Mouse (Mus musculus): Measurements from ENCODE around the gene Glipr2.

Glipr2 gene

GRCm38 (mm10) chr4:44004623-44005409 lies 47.6 kb downstream of the Glipr2 start:
- no peak for DNase-seq (ENCODE audit: low read depth)

GRCm38 (mm10) chr4:44010176-44010575 lies 53.0 kb downstream of the Glipr2 start:
- no peak for DNase-seq (ENCODE audit: low read depth)

GRCm38 (mm10) chr4:44010893-44011292 lies 53.7 kb downstream of the Glipr2 start:
- no peak for DNase-seq (ENCODE audit: low read depth)

- no peak for DNase-seq (ENCODE audit: low read depth)
Observed at GRCm38 (mm10) chr4:44011799-44012198, 54.6 kb downstream of the Glipr2 start.

- DNase-seq (ENCODE audit: low read depth), result peak; percentile 91
Observed at GRCm38 (mm10) chr4:44012376-44013367, 55.5 kb downstream of the Glipr2 start.

- DNase-seq (ENCODE audit: low read depth), result no peak
Observed at GRCm38 (mm10) chr4:44013391-44014070, 56.3 kb downstream of the Glipr2 start.

- no peak for DNase-seq (ENCODE audit: low read depth)
Observed at GRCm38 (mm10) chr4:44016071-44016470, 58.9 kb downstream of the Glipr2 start.

- DNase-seq (ENCODE audit: low read depth), result no peak
Observed at GRCm38 (mm10) chr4:44016791-44017190, 59.6 kb downstream of the Glipr2 start.

GRCm38 (mm10) chr4:44022323-44022722 lies 65.1 kb downstream of the Glipr2 start:
- no peak for DNase-seq (ENCODE audit: low read depth)

GRCm38 (mm10) chr4:44022766-44023165 lies 65.6 kb downstream of the Glipr2 start:
- no peak for DNase-seq (ENCODE audit: low read depth)

GRCm38 (mm10) chr4:44023681-44024080 lies 66.5 kb downstream of the Glipr2 start:
- DNase-seq (ENCODE audit: low read depth), result no peak

- no peak for DNase-seq (ENCODE audit: low read depth)
Observed at GRCm38 (mm10) chr4:44024241-44024640, 67.0 kb downstream of the Glipr2 start.

- DNase-seq (ENCODE audit: low read depth), result no peak
Observed at GRCm38 (mm10) chr4:44025570-44025969, 68.4 kb downstream of the Glipr2 start.

All from fibroblast of lung, adult 2 months (primary cell).